Mouse (Mus musculus) heart, adult 2 months (tissue): ENCODE results near the gene Mrtfa.

Source experiments
- CTCF ChIP-seq: fragments of 200-600 bp; IDR thresholded peaks from 2 replicates; pipeline ENCODE4 v1.8.1; 2022; ENCODE audit warnings: antibody characterized with exemption, mild to moderate bottlenecking, moderate library complexity
- EP300 ChIP-seq: fragments of 200-500 bp; IDR thresholded peaks from 2 replicates; pipeline ENCODE4 v1.6.1; 2011; ENCODE audit warnings: low read depth, low read length, control low read depth; ENCODE audit not compliant: insufficient read depth
- POLR2A ChIP-seq: fragments of 200-500 bp; IDR thresholded peaks from 2 replicates; pipeline ENCODE4 v1.6.1; 2011; ENCODE audit warnings: mild to moderate bottlenecking, low read depth, low read length, control low read depth; ENCODE audit not compliant: insufficient read depth

GRCm38 (mm10) chr15:81189061-81189460 lies 1.5 kb downstream of the Mrtfa start:
- TF ChIP-seq CTCF (no peak), EP300 (no peak), POLR2A (no peak)
